Mouse (Mus musculus): ENCODE measurements at regions not wholly inside any gene's neighbourhood (a gene's known extent, or its start where the extent isn't known, plus 50 kb on each side); places are given as distances from the start of the nearest gene placed in this dataset.

GRCm38 (mm10) chr4:12541508-12541907, 369.7 kb upstream of the Fam92a start:
- dilution Hi-C loops (cut with MboI; ENCODE audit: extremely low pct_ligation_motif_present, extremely low pct_unique_long_range_greater_than_20kb, low sequenced_read_pairs) (no loop called here), in situ Hi-C loops (cut with MboI; ENCODE audit: low pct_ligation_motif_present, low pct_unique_long_range_greater_than_20kb, low sequenced_read_pairs) (no loop called here)

GRCm38 (mm10) chr4:12539184-12539791, 367.5 kb upstream of the Fam92a start:
- Histone ChIP-seq H3K36me3 (replicated peaks in 1 of 2; ENCODE audit: control insufficient read depth in 1 of 2, insufficient read depth in 1 of 2, low read length in 1 of 2) (no peaks in the 10 kb centered on the region), H3K4me3 (replicated peaks in 1 of 3; ENCODE audit: low read depth in 2 of 3, low read length in 2 of 3, poor library complexity in 1 of 3) (no peak overlapping the region), H3K9me3 (replicated peaks; ENCODE audit: low read length) (no peaks in the 10 kb centered on the region), H3K79me2 (replicated peaks; ENCODE audit: control insufficient read depth, extremely low read depth, insufficient read depth, poor library complexity, severe bottlenecking) (no peaks in the 10 kb centered on the region), H3K9ac (ENCODE audit: insufficient read depth, low read depth) (no peak overlapping the region), H3K27me3 (replicated peaks) (no peaks in the 10 kb centered on the region), H3K27ac (ENCODE audit: insufficient read depth, low read depth) (no peak overlapping the region), H3K4me2 (ENCODE audit: insufficient read depth, low read depth, poor library complexity, severe bottlenecking) (no peak overlapping the region; the same call in 1 of the 2 replicates), H3K4me1 (ENCODE audit: control insufficient read depth in 1 of 2, insufficient read depth in 2 of 2) (peaks cover 15 to 53% of the 10 kb centered on the region in 2 experiments)
- dilution Hi-C loops (cut with MboI; ENCODE audit: extremely low pct_ligation_motif_present, extremely low pct_unique_long_range_greater_than_20kb, low sequenced_read_pairs) (no loop called here), in situ Hi-C loops (cut with MboI; ENCODE audit: low pct_ligation_motif_present, low pct_unique_long_range_greater_than_20kb, low sequenced_read_pairs) (loop anchor here (10.0 kb wide), 1 partner anchor 1236 kb away; no protein-coding TSS in a partner anchor)
- DNase-seq (ENCODE audit: extremely low read depth) = no peak
- TF ChIP-seq MAZ (IDR thresholded peaks at IDR 0.05; ENCODE audit: low read depth, low read length) (no peak), MXI1 (IDR thresholded peaks at IDR 0.05; ENCODE audit: low read depth, low read length) (no peak), POLR2A (IDR thresholded peaks at IDR 0.05; ENCODE audit: low read depth, low read length) (no peak), POLR2AphosphoS2 (IDR thresholded peaks at IDR 0.05; ENCODE audit: low read depth, low read length) (no peak), KAT2A (IDR thresholded peaks at IDR 0.05; ENCODE audit: insufficient replicate concordance, low read length) (no peak), JUND (conservative IDR thresholded peaks at IDR 0.05; ENCODE audit: low read depth, low read length) (no peak), ZMIZ1 (IDR thresholded peaks at IDR 0.05; ENCODE audit: low read depth, low read length) (no peak), SIN3A (IDR thresholded peaks at IDR 0.05; ENCODE audit: low read length) (no peak), USF2 (conservative IDR thresholded peaks at IDR 0.05; ENCODE audit: low read depth, low read length) (no peak), MAFK (IDR thresholded peaks at IDR 0.05; ENCODE audit: insufficient replicate concordance, low read length) (no peak), E2F4 (IDR thresholded peaks at IDR 0.05; ENCODE audit: insufficient replicate concordance, low read depth, low read length) (no peak), GABPA (IDR thresholded peaks at IDR 0.05; ENCODE audit: insufficient replicate concordance, low read depth, low read length) (no peak), IRF4 (IDR thresholded peaks at IDR 0.05; ENCODE audit: low read depth, low read length) (no peak), MYC (IDR thresholded peaks at IDR 0.05; ENCODE audit: low read depth, low read length) (no peak), MEF2A (IDR thresholded peaks at IDR 0.05; ENCODE audit: borderline replicate concordance, low read depth, low read length) (no peak), TBP (conservative IDR thresholded peaks at IDR 0.05; ENCODE audit: low read depth, low read length) (no peak), UBTF (IDR thresholded peaks at IDR 0.05; ENCODE audit: low read depth, low read length) (no peak)

More at GRCm38 (mm10) chr4:12541508-12541907, 369.7 kb upstream of the Fam92a start:
- H3K36me3 ChIP-seq (replicated peaks in 1 of 2; ENCODE audit: control insufficient read depth in 1 of 2, insufficient read depth in 1 of 2, low read length in 1 of 2) = no peaks in the 10 kb centered on the region
- TF ChIP-seq ZNF384 (IDR thresholded peaks at IDR 0.05; ENCODE audit: low read depth, low read length) = peak; percentile 73
- peak; percentile 78 for TF ChIP-seq ETS1 (conservative IDR thresholded peaks at IDR 0.05; ENCODE audit: low read depth, low read length)
- no peak for TF ChIP-seq POLR2AphosphoS2 (IDR thresholded peaks at IDR 0.05; ENCODE audit: low read depth, low read length)
- 0 out of 2 replicates have a peak, but pooled peaks have one; percentile 25 for TF ChIP-seq SIN3A (IDR thresholded peaks at IDR 0.05; ENCODE audit: low read length)
- TF ChIP-seq RAD21 (IDR thresholded peaks at IDR 0.05; ENCODE audit: low read depth, low read length) = no peak; the same call in 1 of the 2 replicates
- 0 out of 2 replicates have a peak, but pooled peaks have one; percentile 33 for TF ChIP-seq TBP (conservative IDR thresholded peaks at IDR 0.05; ENCODE audit: low read depth, low read length)
- peak; percentile 45; the same call in 1 of the 2 replicates for TF ChIP-seq MAZ (IDR thresholded peaks at IDR 0.05; ENCODE audit: low read depth, low read length)
- TF ChIP-seq POLR2A (IDR thresholded peaks at IDR 0.05; ENCODE audit: low read depth, low read length) = no peak
- no peak for TF ChIP-seq MXI1 (IDR thresholded peaks at IDR 0.05; ENCODE audit: low read depth, low read length)
- peak; percentile 97 for TF ChIP-seq MEF2A (IDR thresholded peaks at IDR 0.05; ENCODE audit: borderline replicate concordance, low read depth, low read length)
- no peak for TF ChIP-seq CTCF (conservative IDR thresholded peaks at IDR 0.05 in 1 of 2, IDR thresholded peaks at IDR 0.05 in 1 of 2; ENCODE audit: low read depth in 2 of 2, low read length in 2 of 2)
- TF ChIP-seq RCOR1 (conservative IDR thresholded peaks at IDR 0.05; ENCODE audit: low read depth, low read length) = peak; percentile 81
- no peak for TF ChIP-seq NRF1 (IDR thresholded peaks at IDR 0.05; ENCODE audit: low read depth, low read length)
- no peak; the same call in 1 of the 2 replicates for TF ChIP-seq MAX (IDR thresholded peaks at IDR 0.05; ENCODE audit: low read length)
- TF ChIP-seq HCFC1 (IDR thresholded peaks at IDR 0.05; ENCODE audit: low read depth, low read length) = peak; percentile 29; the same call in 1 of the 2 replicates
- peak; percentile 46; the same call in 1 of the 2 replicates for TF ChIP-seq CHD2 (IDR thresholded peaks at IDR 0.05; ENCODE audit: low read length)
- no peak for TF ChIP-seq UBTF (IDR thresholded peaks at IDR 0.05; ENCODE audit: low read depth, low read length)
- TF ChIP-seq ZC3H11A (IDR thresholded peaks at IDR 0.05; ENCODE audit: low read depth, low read length) = no peak
- no peak; the same call in 1 of the 2 replicates for TF ChIP-seq CHD1 (IDR thresholded peaks at IDR 0.05; ENCODE audit: low read depth, low read length)
- TF ChIP-seq ELF1 (IDR thresholded peaks at IDR 0.05; ENCODE audit: low read depth, low read length) = no peak
- no peak for TF ChIP-seq JUND (conservative IDR thresholded peaks at IDR 0.05; ENCODE audit: low read depth, low read length)
- TF ChIP-seq JUN (IDR thresholded peaks at IDR 0.05; ENCODE audit: insufficient read depth, low read depth, low read length) = peak; percentile 65
- TF ChIP-seq ZKSCAN1 (IDR thresholded peaks at IDR 0.05; ENCODE audit: borderline replicate concordance, low read depth, low read length) = no peak
- TF ChIP-seq GABPA (IDR thresholded peaks at IDR 0.05; ENCODE audit: insufficient replicate concordance, low read depth, low read length) = no peak
- peak; percentile 66 for TF ChIP-seq BHLHE40 (IDR thresholded peaks at IDR 0.05; ENCODE audit: low read depth, low read length)
- TF ChIP-seq USF1 (IDR thresholded peaks at IDR 0.05; ENCODE audit: low read depth, low read length) = no peak
- peak; percentile 92 for TF ChIP-seq TCF12 (IDR thresholded peaks at IDR 0.05; ENCODE audit: low read depth, low read length)
- no peak for TF ChIP-seq USF2 (conservative IDR thresholded peaks at IDR 0.05; ENCODE audit: low read depth, low read length)
- TF ChIP-seq NELFE (IDR thresholded peaks at IDR 0.05; ENCODE audit: low read depth, low read length) = no peak
- TF ChIP-seq KAT2A (IDR thresholded peaks at IDR 0.05; ENCODE audit: insufficient replicate concordance, low read length) = 0 out of 2 replicates have a peak, but pooled peaks have one; percentile 39
- peak; percentile 88 for TF ChIP-seq IRF4 (IDR thresholded peaks at IDR 0.05; ENCODE audit: low read depth, low read length)
- TF ChIP-seq MYC (IDR thresholded peaks at IDR 0.05; ENCODE audit: low read depth, low read length) = peak; percentile 55; the same call in 1 of the 2 replicates
- no peak for TF ChIP-seq PAX5 (IDR thresholded peaks at IDR 0.05; ENCODE audit: low read length)
- TF ChIP-seq SMC3 (IDR thresholded peaks at IDR 0.05; ENCODE audit: low read depth, low read length) = no peak
- TF ChIP-seq MAFK (IDR thresholded peaks at IDR 0.05; ENCODE audit: insufficient replicate concordance, low read length) = peak; percentile 98
- TF ChIP-seq E2F4 (IDR thresholded peaks at IDR 0.05; ENCODE audit: insufficient replicate concordance, low read depth, low read length) = no peak
- TF ChIP-seq EP300 (IDR thresholded peaks at IDR 0.05; ENCODE audit: low read length) = peak; percentile 92
- no peak for TF ChIP-seq ZMIZ1 (IDR thresholded peaks at IDR 0.05; ENCODE audit: low read depth, low read length)
- H3K79me2 ChIP-seq (replicated peaks; ENCODE audit: control insufficient read depth, extremely low read depth, insufficient read depth, poor library complexity, severe bottlenecking) = no peaks in the 10 kb centered on the region
- H3K4me2 ChIP-seq (ENCODE audit: insufficient read depth, low read depth, poor library complexity, severe bottlenecking) = peak overlapping the region; percentile 80
- peak overlapping the region; percentile 85 for H3K27ac ChIP-seq (ENCODE audit: insufficient read depth, low read depth)
- H3K9me3 ChIP-seq (replicated peaks; ENCODE audit: low read length) = peaks cover 2% of the 10 kb centered on the region
- peaks cover 15 to 59% of the 10 kb centered on the region in 2 experiments for H3K4me1 ChIP-seq (ENCODE audit: control insufficient read depth in 1 of 2, insufficient read depth in 2 of 2)
- H3K9ac ChIP-seq (ENCODE audit: insufficient read depth, low read depth) = peak overlapping the region; percentile 6; the same call in 1 of the 2 replicates
- peak; percentile 71 for DNase-seq (ENCODE audit: extremely low read depth)
- H3K4me3 ChIP-seq (replicated peaks in 1 of 3; ENCODE audit: low read depth in 2 of 3, low read length in 2 of 3, poor library complexity in 1 of 3) = no peak overlapping the region
- no peaks in the 10 kb centered on the region for H3K27me3 ChIP-seq (replicated peaks)
